Mouse (Mus musculus) ES-Bruce4 (cell line): ENCODE measurements around the gene Tnfrsf25.

Experiments used
- CTCF ChIP-seq: IDR thresholded peaks from one replicate; pipeline ENCODE4 v1.8.1; 2011; ENCODE audit warnings: low read depth, low read length
- EP300 ChIP-seq: IDR thresholded peaks from 2 replicates; pipeline ENCODE4 v1.6.1; 2011; ENCODE audit warnings: low read depth, low read length; ENCODE audit not compliant: insufficient read depth
- POLR2A ChIP-seq: IDR thresholded peaks from one replicate; pipeline ENCODE4 v1.8.1; 2011; ENCODE audit warnings: low read length; ENCODE audit not compliant: insufficient read depth

DNA sequence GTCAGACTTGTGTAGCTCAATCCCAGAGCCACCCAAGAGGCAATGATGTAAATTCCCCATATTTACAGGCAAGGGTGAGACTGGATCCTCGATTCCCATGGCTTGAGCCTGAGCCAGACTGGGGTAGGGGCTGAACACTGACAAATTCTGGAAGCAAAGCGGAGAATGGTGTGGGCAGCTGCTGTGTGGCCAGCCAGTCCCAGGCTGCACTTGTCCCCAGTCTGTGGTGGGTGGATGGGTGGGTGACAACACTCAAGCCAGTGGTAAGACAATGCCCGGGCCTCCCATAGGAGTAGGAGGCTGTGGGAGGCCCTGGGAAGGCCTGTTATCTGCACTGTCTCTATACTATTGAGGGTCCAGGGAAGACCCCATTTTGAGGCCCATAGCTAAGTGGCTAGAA lies 46.5 kb upstream of the Tnfrsf25 start:
- no peak for TF ChIP-seq CTCF
- TF ChIP-seq POLR2A = no peak
- TF ChIP-seq EP300 = no peak
